Mouse (Mus musculus) liver, adult 2 months (tissue): Measurements from ENCODE around the gene Stxbp6. TPM values are rescaled to one million over a fixed set of nuclear protein-coding genes. Genes with fewer than 3 reads are reported as not detected.

Source experiments
- DNase-seq: peaks from one replicate; pipeline ENCODE4 v3.0.0-alpha.2; 2011; ENCODE audit warnings: low read depth, low spot score; ENCODE audit errors: extremely low read depth
- H3K27ac ChIP-seq: fragments of 200-500 bp; replicated peaks from 2 replicates; pipeline ENCODE4 v1.5.1; 2012; ENCODE audit warnings: low read depth, mild to moderate bottlenecking, control low read depth, inconsistent platforms, low read length; ENCODE audit not compliant: insufficient read depth
- H3K27me3 ChIP-seq: fragments of 200-500 bp; 2 replicates; pipeline ENCODE4 v1.6.1; 2012; ENCODE audit warnings: mild to moderate bottlenecking, moderate library complexity, low read length, inconsistent platforms; ENCODE audit not compliant: control insufficient read depth, insufficient read depth
- H3K36me3 ChIP-seq: fragments of 200-500 bp; 2 replicates; pipeline ENCODE4 v1.6.1; 2012; ENCODE audit warnings: low read length, inconsistent platforms; ENCODE audit not compliant: control insufficient read depth, insufficient read depth
- H3K4me1 ChIP-seq: fragments of 200-500 bp; 2 replicates; pipeline ENCODE4 v1.6.1; 2011; ENCODE audit warnings: low read length; ENCODE audit not compliant: control insufficient read depth, insufficient read depth
- H3K4me3 ChIP-seq: fragments of 200-500 bp; 2 replicates; pipeline ENCODE4 v1.5.1; 2011; ENCODE audit warnings: low read depth, mild to moderate bottlenecking, control low read depth, low read length, moderate library complexity; ENCODE audit not compliant: insufficient read depth
- H3K79me2 ChIP-seq: fragments of 200-500 bp; 2 replicates; pipeline ENCODE4 v1.6.1; 2012; ENCODE audit warnings: inconsistent platforms, mild to moderate bottlenecking, low read length, moderate library complexity; ENCODE audit not compliant: control insufficient read depth, insufficient read depth
- H3K9ac ChIP-seq: fragments of 200-500 bp; 2 replicates; pipeline ENCODE4 v1.6.1; 2012; ENCODE audit warnings: low read depth, mild to moderate bottlenecking, control low read depth, inconsistent platforms, low read length
- CTCF ChIP-seq: fragments of 200-500 bp; IDR thresholded peaks from 2 replicates; pipeline ENCODE4 v1.5.1; 2011; ENCODE audit warnings: low read depth, low read length, control low read depth
- POLR2A ChIP-seq: fragments of 200-500 bp; IDR thresholded peaks from 2 replicates; pipeline ENCODE4 v1.6.1; 2011; ENCODE audit warnings: low read length, control low read depth; ENCODE audit not compliant: insufficient read depth; ENCODE audit errors: extremely low read depth
- WGBS: fragments of 180-500 bp; shearing (Covaris S2); methylation state at CpG from one replicate; pipeline ENCODE4 v1.1.7; 2018; 5-methylcytosine and 5-hydroxymethylcytosine counted together
- polyA plus RNA-seq: library from polyadenylated mRNA; depleted of rRNA; stranded (reverse); fragments of >200 nt; gene quantifications from 2 replicates; pipeline ENCODE4 v1.2.3, GENCODE M21; 2012
- total RNA-seq: library from RNA; depleted of rRNA; stranded (reverse); fragments of >200 nt; gene quantifications from 2 replicates; pipeline ENCODE4 v1.2.3, GENCODE M21; 2014

Gene Stxbp6
- total and polyA plus RNA-seq, 2 experiments, result 4.6 to 8.5 TPM

DNA sequence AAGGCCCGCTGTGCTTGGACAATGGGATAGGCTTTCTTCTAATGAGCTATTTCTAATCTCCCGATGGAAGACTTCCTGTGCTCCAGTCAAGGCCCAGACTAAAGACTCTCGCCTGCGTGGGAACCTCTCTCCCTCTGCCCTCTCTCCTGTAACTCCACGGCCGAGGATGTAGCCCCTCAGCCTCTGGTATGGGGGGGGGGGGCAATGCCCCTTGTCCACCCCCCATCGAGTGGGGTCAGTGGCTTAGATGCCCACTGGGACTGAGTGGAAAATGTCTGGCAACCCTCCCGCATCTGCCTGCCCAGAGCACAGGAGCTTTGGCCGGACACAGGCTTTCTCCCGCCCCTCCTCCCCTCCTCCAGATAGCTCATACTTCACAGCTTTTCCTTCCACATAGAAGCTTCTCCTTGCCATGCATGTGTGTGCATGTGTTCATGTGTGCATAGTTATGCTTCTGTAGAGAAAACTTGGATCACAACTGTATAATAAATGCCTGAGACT, 31.9 kb downstream of the Stxbp6 start:
- Histone ChIP-seq H3K27ac (no peak overlapping the region), H3K4me3 (no peak overlapping the region), H3K4me1 (peaks cover 2% of the 10 kb centered on the region; the same call in 1 of the 2 replicates), H3K27me3 (no peaks in the 10 kb centered on the region), H3K79me2 (peaks cover 5% of the 10 kb centered on the region; the same call in 1 of the 2 replicates), H3K9ac (no peak overlapping the region), H3K36me3 (no peaks in the 10 kb centered on the region)
- TF ChIP-seq POLR2A, result no peak
- TF ChIP-seq CTCF, result no peak
- WGBS, result 68% methylated on average over 10 of the region's 10 CpGs
- no peak for DNase-seq

DNA sequence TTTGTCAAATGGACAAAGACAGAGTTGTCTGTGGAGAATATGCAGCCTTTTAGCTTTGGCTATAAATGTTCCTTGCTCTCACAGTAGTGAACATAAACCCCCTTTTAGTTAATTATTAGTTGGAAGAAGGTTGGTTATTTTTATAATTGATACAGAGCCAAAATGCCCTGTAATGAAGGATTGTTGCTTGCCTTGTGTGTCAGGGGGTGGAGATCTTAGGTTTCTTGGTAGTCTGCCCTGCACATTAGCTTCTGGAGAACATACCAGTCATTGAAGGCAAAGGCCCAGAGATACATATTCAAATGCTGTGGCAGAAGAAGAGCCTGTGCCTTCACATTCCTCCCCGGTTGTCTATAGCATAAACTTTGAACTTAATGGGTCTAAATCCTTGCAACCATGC, 37.0 kb downstream of the Stxbp6 start:
- Histone ChIP-seq H3K27ac (no peak overlapping the region), H3K4me3 (no peak overlapping the region), H3K79me2 (peaks cover 2% of the 10 kb centered on the region; the same call in 1 of the 2 replicates), H3K4me1 (peaks cover 6% of the 10 kb centered on the region; the same call in 1 of the 2 replicates), H3K27me3 (no peaks in the 10 kb centered on the region), H3K9ac (no peak overlapping the region), H3K36me3 (no peaks in the 10 kb centered on the region)
- WGBS, result 22% methylated on average over 1 of the region's 1 CpGs
- TF ChIP-seq POLR2A, result no peak
- no peak for TF ChIP-seq CTCF
- peak; percentile 37 for DNase-seq

DNA sequence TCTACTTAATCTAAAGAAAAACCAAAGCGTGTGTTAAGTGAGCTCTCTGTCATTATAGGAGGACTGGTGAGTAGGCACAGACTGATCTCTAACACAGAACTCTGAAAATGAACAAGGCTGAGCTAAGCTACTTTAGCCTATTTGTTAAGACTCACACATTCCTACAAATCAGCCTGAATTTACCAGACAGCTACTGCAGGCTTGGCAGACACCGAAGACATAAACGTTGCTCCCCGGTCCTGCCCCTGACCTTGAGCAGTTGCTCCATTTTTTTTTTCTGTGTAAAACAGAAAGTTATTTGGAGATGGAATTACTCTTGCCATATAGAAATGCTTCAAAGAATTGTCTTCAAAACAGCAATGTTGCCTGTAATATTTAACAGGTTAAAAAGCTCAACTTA, 37.4 kb downstream of the Stxbp6 start:
- H3K79me2 ChIP-seq, result peaks cover 2% of the 10 kb centered on the region; the same call in 1 of the 2 replicates
- no peak for DNase-seq
- no peaks in the 10 kb centered on the region for H3K27me3 ChIP-seq
- H3K4me1 ChIP-seq, result peaks cover 6% of the 10 kb centered on the region; the same call in 1 of the 2 replicates
- H3K9ac ChIP-seq, result no peak overlapping the region
- no peak overlapping the region for H3K4me3 ChIP-seq
- H3K36me3 ChIP-seq, result no peaks in the 10 kb centered on the region
- 38% methylated on average over 4 of the region's 4 CpGs for WGBS
- no peak for TF ChIP-seq CTCF
- no peak for TF ChIP-seq POLR2A
- no peak overlapping the region for H3K27ac ChIP-seq

- H3K27me3 ChIP-seq, result no peaks in the 10 kb centered on the region
- peaks cover 2% of the 10 kb centered on the region; the same call in 1 of the 2 replicates for H3K79me2 ChIP-seq
- 91% methylated on average over 3 of the region's 3 CpGs for WGBS
- H3K36me3 ChIP-seq, result no peaks in the 10 kb centered on the region
- no peak overlapping the region for H3K27ac ChIP-seq
- no peak overlapping the region for H3K4me3 ChIP-seq
- no peak overlapping the region for H3K9ac ChIP-seq
- no peak for TF ChIP-seq POLR2A
- no peak for TF ChIP-seq CTCF
- no peak for DNase-seq
- H3K4me1 ChIP-seq, result peaks cover 3% of the 10 kb centered on the region
These were observed 43.8 kb downstream of the Stxbp6 start for GRCm38 (mm10) chr12:45030681-45031080.

DNA sequence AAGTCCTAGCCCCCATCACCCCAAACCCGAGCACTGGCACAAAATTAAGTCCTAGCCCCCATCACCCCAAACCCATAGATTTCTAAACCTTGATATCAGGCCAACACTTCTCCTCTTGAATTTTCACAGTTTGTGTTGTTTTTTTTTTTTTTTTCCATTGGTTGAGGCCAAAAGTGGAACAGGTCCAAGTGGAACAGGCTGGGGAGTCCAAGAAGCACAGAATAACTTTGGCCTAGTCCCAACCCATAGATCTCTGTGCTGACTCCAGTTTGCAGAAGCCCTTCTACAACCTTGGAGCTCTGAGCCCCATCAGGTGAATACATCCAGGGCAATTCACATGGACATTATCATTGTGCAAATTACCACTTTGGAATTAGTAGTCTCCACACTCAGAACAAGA, 48.2 kb downstream of the Stxbp6 start:
- Histone ChIP-seq H3K27me3 (no peaks in the 10 kb centered on the region), H3K4me3 (no peak overlapping the region), H3K79me2 (peaks cover 2% of the 10 kb centered on the region; the same call in 1 of the 2 replicates), H3K36me3 (no peaks in the 10 kb centered on the region), H3K27ac (no peak overlapping the region), H3K9ac (no peak overlapping the region), H3K4me1 (peaks cover 3% of the 10 kb centered on the region)
- TF ChIP-seq CTCF, result no peak
- peak; percentile 63 for DNase-seq
- WGBS, result 68% methylated on average over 1 of the region's 1 CpGs

- no peaks in the 10 kb centered on the region for H3K4me1 ChIP-seq
- no peaks in the 10 kb centered on the region for H3K27me3 ChIP-seq
- no peak overlapping the region for H3K9ac ChIP-seq
- DNase-seq, result no peak
- H3K4me3 ChIP-seq, result no peak overlapping the region
- no peak overlapping the region for H3K27ac ChIP-seq
- TF ChIP-seq POLR2A (no peak), CTCF (no peak)
- 88% methylated on average over 3 of the region's 3 CpGs for WGBS
- no peaks in the 10 kb centered on the region for H3K36me3 ChIP-seq
- H3K79me2 ChIP-seq, result no peaks in the 10 kb centered on the region; the same call in 1 of the 2 replicates
These were observed 54.5 kb downstream of the Stxbp6 start for GRCm38 (mm10) chr12:45020018-45020417.
